Mouse (Mus musculus) skeletal muscle tissue, adult 2 months (tissue): Measurements from ENCODE around the gene Gpr18.

ENCODE experiments used
- DNase-seq: peaks from one replicate; pipeline ENCODE4 v3.0.0-alpha.2; 2012; ENCODE audit warnings: low read depth, low spot score

Gpr18 gene

GRCm38 (mm10) chr14:121949897-121950296 is 34.3 kb upstream of the Gpr18 start:
- DNase-seq: no peak

- no peak for DNase-seq
These were observed 33.9 kb upstream of the Gpr18 start for GRCm38 (mm10) chr14:121949436-121949835.

DNA sequence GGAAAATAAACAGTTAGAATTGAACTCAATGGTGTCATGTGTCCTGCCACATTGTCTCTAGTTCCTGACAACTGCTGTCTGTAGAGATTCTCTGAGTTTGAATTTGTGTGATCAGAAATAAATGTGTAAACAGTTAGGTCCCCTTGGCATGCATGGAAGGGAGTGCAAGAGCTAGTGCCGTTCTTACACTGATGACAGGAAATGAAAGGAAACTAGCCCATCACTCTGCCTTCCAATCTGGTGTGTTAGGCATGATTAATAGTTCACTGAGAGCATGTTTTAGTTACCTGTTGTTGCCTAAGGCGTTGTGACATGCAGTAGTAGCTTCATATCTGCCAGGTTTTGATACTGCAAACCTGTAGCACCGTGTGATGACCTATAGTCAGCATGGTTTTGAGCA is 32.4 kb upstream of the Gpr18 start:
- DNase-seq: no peak

- DNase-seq: no peak
These were observed 31.7 kb upstream of the Gpr18 start for GRCm38 (mm10) chr14:121947201-121947760.

DNA sequence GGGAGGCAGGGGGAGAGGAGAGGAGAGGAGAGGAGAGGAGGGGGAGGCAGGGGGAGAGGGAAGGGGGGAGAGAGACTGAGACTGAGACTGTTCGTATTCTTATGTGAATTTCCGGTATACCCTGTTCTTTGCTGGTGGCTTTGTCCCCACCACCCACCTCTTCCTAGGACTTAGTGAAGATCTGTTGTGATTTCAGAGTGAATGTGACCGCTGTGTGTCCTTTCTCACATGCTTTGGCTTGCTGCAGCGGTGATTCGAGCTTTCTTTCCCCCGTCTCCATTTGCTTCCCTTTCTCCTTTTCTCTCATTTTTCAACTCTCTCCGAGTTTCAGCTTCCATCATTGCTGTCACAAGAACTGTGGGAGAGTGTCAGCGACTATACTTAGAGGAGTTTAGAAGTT is 31.1 kb upstream of the Gpr18 start:
- no peak for DNase-seq

GRCm38 (mm10) chr14:121946131-121946530 is 30.6 kb upstream of the Gpr18 start:
- DNase-seq: no peak

DNA sequence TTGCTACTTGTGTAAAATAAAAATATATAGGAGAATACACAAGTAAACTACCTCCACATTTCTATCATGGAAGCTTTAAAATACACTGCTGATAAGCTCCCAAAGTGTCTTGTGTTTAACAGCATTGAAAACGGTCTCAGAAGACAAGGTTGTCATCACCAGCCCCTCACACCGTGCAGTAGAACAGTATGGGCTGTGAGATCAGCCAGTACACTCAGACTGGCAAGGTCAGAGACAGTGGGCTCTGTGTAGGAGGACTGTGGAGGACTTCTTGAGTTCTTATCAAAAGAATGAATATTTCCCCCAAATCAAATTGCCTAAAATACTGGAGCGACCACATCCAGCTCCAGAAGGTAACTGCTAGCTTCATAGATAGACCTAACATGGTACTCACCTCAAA is 24.0 kb upstream of the Gpr18 start:
- DNase-seq: no peak

- peak; percentile 43 for DNase-seq
These were observed 22.9 kb upstream of the Gpr18 start for GRCm38 (mm10) chr14:121938256-121939191.

- peak; percentile 26 for DNase-seq
These were observed 22.1 kb upstream of the Gpr18 start for GRCm38 (mm10) chr14:121937601-121938255.

DNA sequence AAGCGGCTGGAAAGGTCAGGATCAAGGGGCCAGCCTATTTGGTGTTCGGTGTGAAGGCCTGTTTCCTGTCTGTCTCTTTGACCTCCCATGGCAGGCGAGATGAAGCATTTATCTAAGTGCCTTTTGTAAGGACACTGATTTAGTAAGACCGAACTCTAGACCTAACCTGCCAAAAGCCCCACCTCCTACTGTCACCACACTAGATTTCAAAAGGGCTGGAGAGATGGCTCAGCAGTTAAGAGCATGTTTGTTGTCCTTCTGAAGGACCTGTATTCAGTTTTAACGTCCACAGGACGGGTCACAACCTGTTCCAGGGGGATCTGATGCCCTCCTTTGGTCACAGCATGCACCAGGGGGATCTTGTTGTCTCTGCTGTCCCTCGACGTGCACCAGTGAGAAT is 21.3 kb upstream of the Gpr18 start:
- no peak for DNase-seq

DNA sequence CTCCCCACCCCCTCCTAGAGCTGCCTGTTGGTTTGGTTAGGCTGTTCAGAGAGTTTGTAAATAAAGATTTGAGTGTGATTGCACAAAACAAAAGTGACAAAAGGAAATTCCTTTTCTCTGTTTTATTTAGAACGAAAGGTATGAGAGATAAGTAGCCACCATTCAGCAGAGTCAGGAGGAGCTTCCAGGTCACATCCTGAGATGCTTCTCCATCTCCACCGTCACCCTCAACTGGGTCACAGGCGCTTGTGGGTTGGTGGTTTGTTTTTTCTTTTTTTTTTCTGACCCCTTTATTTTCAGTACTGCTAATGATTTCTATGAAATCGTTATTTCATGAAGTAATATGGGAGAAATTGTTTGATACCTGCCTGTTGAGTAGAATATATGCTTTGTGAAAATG is 20.8 kb upstream of the Gpr18 start:
- no peak for DNase-seq

- DNase-seq: no peak
These were observed 19.0 kb upstream of the Gpr18 start for GRCm38 (mm10) chr14:121934597-121934946.

- DNase-seq: no peak
These were observed 18.5 kb upstream of the Gpr18 start for GRCm38 (mm10) chr14:121933906-121934596.

DNA sequence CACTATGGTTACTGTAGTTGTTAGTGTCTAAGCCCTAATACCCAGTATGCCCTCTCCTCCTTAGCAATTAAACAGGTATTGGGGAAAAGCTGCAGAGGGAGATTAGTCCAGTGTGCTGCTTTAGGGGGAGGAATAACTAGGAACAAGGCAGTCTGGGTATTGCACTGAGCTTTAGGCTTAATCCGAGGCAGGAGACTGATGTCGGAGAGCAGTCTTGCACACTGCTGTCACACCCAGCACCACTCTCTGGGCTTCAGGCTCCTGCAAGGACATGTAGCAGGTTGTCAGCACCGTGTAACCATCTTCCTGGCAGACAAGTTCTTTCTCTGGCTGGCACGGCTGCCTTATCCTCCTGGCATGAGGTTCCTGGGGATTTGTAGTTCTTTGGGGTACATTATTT is 16.6 kb upstream of the Gpr18 start:
- DNase-seq: no peak

- DNase-seq: no peak
These were observed 16.0 kb upstream of the Gpr18 start for GRCm38 (mm10) chr14:121931594-121931993.

- no peak for DNase-seq
These were observed 15.3 kb upstream of the Gpr18 start for GRCm38 (mm10) chr14:121930731-121931383.

DNA sequence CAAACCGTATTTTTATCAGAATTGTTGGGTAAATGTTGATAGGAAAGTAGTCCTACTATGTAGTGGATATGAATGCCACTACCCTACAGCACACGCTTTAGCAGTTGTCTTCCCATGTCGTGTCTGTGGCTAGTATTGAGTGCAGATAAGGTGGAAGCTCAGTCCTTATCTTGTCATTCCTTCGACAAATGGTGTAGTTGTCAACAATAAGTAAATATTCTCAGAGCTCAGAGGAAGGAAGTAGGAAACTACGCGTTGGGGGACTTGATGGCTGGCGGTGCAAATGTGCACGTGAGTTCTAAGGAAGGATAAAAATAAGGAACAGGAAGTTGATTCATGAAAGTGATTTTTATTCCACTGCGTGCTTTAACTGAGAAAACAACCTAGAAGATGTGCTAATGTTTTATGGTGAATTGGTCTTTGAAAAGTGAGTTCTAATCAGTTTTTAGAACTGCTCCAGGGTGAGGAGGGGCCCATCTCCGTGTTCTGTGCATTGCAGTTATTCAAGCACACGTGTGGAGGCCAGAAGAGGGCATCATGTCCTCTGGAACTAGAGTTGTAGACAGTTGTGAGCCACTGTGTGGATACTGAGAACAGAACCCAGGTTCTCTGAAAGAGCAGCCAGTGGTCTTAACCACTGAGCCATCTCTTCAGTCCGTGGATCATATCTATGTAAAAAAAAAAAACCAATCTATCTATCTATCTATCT is 13.8 kb upstream of the Gpr18 start:
- DNase-seq: peak; percentile 51

GRCm38 (mm10) chr14:121928375-121929137 is 13.0 kb upstream of the Gpr18 start:
- peak; percentile 47 for DNase-seq

- DNase-seq: no peak
These were observed 11.9 kb upstream of the Gpr18 start for GRCm38 (mm10) chr14:121927451-121927850.

- no peak for DNase-seq
These were observed 11.3 kb upstream of the Gpr18 start for GRCm38 (mm10) chr14:121926901-121927300.
